Mouse (Mus musculus) ES-Bruce4 (cell line): Measurements from ENCODE around the gene Spata13. TPM values are rescaled to one million over a fixed set of nuclear protein-coding genes. Genes with fewer than 3 reads are reported as not detected.

Source experiments
- H3K27ac ChIP-seq: 2 replicates; pipeline ENCODE4 v1.5.1; 2012; ENCODE audit warnings: low read length, inconsistent platforms; ENCODE audit not compliant: insufficient read depth
- H3K27me3 ChIP-seq: 2 replicates; pipeline ENCODE4 v1.6.1; 2012; ENCODE audit warnings: mild to moderate bottlenecking, low read length, inconsistent platforms; ENCODE audit not compliant: control insufficient read depth, poor library complexity, insufficient read depth, severe bottlenecking
- H3K36me3 ChIP-seq: 2 replicates; pipeline ENCODE4 v1.6.1; 2012; ENCODE audit warnings: inconsistent platforms, mild to moderate bottlenecking, low read length, moderate library complexity; ENCODE audit not compliant: control insufficient read depth, poor library complexity, insufficient read depth, severe bottlenecking
- H3K4me1 ChIP-seq: one replicate; pipeline ENCODE4 v1.8.1; 2011; ENCODE audit warnings: low read length; ENCODE audit not compliant: control insufficient read depth, insufficient read depth
- H3K4me3 ChIP-seq: 2 replicates; pipeline ENCODE4 v1.5.1; 2011; ENCODE audit warnings: low read depth, mild to moderate bottlenecking, low read length
- H3K9ac ChIP-seq: 2 replicates; pipeline ENCODE4 v1.6.1; 2012; ENCODE audit warnings: low read depth, mild to moderate bottlenecking, inconsistent platforms; ENCODE audit not compliant: poor library complexity, severe bottlenecking
- H3K9me3 ChIP-seq: replicated peaks from 2 replicates; pipeline ENCODE4 v1.6.1; 2012; ENCODE audit warnings: mild to moderate bottlenecking, low read length, inconsistent platforms; ENCODE audit not compliant: control insufficient read depth, poor library complexity, insufficient read depth, severe bottlenecking
- CTCF ChIP-seq: IDR thresholded peaks from one replicate; pipeline ENCODE4 v1.8.1; 2011; ENCODE audit warnings: low read depth, low read length
- EP300 ChIP-seq: IDR thresholded peaks from 2 replicates; pipeline ENCODE4 v1.6.1; 2011; ENCODE audit warnings: low read depth, low read length; ENCODE audit not compliant: insufficient read depth
- POLR2A ChIP-seq: IDR thresholded peaks from one replicate; pipeline ENCODE4 v1.8.1; 2011; ENCODE audit warnings: low read length; ENCODE audit not compliant: insufficient read depth
- polyA plus RNA-seq: library from polyadenylated mRNA; stranded (reverse); fragments of >200 nt; gene quantifications from 2 replicates; pipeline ENCODE4 v1.2.4, GENCODE M21; 2011; ENCODE audit warnings: low read depth; ENCODE audit not compliant: missing spikeins, insufficient read depth, insufficient read length

Gene Spata13
- polyA plus RNA-seq, 1 experiment = 38.5 TPM

DNA sequence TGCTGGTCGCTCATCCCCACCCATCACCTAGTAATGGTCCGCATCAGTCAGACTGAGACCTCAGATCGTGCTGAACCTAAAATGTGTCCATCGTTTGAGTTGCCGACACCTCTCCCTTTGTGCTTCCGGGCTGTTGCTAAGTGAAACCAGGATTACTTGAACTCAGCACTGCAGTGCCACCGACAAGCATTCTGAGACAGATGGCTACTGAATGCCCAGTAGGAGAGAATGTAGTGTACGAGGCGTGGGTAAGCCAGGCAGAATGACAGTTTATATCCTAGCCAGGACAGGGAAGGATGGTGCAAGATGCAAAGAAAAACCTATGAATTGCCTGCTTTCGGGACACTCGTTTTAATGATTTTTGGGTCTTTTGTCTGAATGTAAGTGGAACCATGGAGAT is 52.9 kb downstream of the Spata13 start:
- H3K27ac ChIP-seq = no peak overlapping the region
- no peak overlapping the region for H3K9ac ChIP-seq
- no peak for TF ChIP-seq CTCF
- no peak for TF ChIP-seq POLR2A
- H3K9me3 ChIP-seq = no peaks in the 10 kb centered on the region
- no peak overlapping the region for H3K4me3 ChIP-seq
- no peaks in the 10 kb centered on the region for H3K36me3 ChIP-seq
- H3K27me3 ChIP-seq = no peaks in the 10 kb centered on the region
- H3K4me1 ChIP-seq = no peaks in the 10 kb centered on the region

DNA sequence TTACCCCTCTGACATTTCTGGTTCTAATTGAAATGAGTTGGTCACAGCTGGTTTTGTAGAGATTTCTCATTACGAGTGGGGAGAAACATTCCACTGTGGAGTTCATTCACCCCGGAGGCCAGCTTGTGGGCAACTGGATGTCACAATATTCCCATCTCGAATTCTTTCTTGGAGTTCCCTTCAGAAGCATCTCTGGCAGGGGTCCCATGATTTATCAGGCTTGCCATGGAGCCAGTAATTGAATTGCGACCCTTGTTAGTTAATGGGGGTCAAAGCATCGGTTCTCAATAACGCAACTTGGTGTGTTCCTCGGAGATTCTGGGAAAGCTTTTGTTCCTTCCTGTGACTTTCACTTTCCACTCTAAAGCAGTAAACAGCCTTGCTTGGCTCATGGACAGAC is 53.4 kb downstream of the Spata13 start:
- no peaks in the 10 kb centered on the region for H3K4me1 ChIP-seq
- H3K27me3 ChIP-seq = no peaks in the 10 kb centered on the region
- H3K4me3 ChIP-seq = no peak overlapping the region
- no peaks in the 10 kb centered on the region for H3K36me3 ChIP-seq
- H3K9ac ChIP-seq = no peak overlapping the region
- H3K9me3 ChIP-seq = no peaks in the 10 kb centered on the region
- no peak for TF ChIP-seq CTCF
- TF ChIP-seq POLR2A = no peak
- no peak for TF ChIP-seq EP300
- H3K27ac ChIP-seq = no peak overlapping the region

DNA sequence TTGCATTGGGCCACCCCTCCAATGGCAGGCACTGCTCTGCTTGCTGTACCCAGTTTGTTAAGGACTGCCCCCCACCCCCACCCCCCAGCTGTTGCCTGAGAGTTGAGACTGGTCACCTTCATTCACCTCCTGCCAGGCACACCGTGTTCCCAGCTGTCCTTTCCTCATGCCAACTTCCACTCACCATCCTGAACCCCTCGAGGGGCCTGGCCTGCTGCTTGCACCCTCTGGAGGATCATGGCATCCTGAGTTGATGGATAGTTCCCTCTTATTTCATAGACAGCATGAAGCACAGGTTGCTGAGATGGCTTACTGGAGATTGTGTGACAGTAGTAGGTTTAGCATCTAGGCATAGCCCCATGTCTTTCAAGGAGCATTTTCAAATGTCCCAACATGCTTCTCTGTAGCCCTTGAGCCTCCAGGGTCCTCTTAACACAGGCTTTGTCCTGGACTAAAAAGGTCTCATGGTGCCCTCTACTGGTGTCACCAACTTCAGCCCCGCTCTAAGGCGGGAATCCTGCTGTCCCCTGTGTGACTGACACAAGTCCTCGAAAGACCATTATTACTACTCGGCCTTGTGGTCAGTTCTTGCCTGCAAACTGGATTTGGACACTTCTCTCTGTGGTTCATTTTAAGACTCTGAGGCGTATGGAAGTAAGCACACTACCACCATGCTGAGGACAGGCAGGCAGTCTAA is 54.9 kb downstream of the Spata13 start:
- peak; percentile 70 for TF ChIP-seq CTCF
- TF ChIP-seq POLR2A = no peak
- Histone ChIP-seq H3K27me3 (no peaks in the 10 kb centered on the region), H3K4me3 (no peak overlapping the region), H3K4me1 (no peaks in the 10 kb centered on the region), H3K36me3 (no peaks in the 10 kb centered on the region), H3K27ac (no peak overlapping the region), H3K9ac (no peak overlapping the region), H3K9me3 (no peaks in the 10 kb centered on the region)

DNA sequence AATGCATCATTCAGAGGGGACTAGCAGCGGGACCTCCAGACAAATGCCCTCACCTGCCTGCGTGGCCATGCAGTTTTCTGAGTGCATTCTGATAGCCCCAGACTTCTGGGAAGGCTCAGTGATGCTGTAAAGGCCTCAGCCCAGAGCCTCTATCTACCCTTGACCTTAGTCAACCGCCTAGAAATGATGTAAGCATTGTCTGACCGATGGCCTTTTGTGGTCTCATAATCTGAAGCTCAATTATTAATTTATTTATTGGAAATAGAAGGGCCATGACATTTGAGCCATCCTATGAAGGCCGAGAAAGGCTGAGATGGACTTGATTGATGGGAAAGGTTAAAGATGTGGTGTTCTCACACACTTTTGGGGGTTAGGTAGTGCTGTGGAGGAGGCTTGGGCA is 56.0 kb downstream of the Spata13 start:
- Histone ChIP-seq H3K27me3 (no peaks in the 10 kb centered on the region), H3K9me3 (no peaks in the 10 kb centered on the region), H3K4me3 (no peak overlapping the region), H3K36me3 (no peaks in the 10 kb centered on the region), H3K9ac (no peak overlapping the region), H3K4me1 (no peaks in the 10 kb centered on the region), H3K27ac (no peak overlapping the region)
- TF ChIP-seq EP300 = no peak
- TF ChIP-seq CTCF = no peak
- TF ChIP-seq POLR2A = no peak

DNA sequence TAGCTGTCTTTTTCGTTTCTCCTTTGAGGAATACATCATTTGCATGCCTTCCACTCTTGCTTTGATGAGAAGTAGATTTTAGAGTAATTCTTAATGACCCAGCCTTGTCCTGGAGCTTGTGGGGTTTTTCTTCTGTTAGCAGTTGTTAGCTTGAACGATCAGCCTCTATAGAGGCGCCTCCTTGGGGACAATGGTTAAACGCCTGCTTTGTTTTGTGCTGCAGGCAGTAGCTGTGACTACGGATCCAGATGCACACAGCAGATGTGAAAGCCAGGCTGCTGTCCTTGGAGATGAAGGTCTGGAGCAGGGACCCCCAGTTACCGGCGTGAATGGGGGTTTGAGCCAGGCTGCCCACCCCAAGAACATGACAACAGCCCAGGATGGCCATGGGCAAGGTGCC is 56.8 kb downstream of the Spata13 start:
- Histone ChIP-seq H3K4me1 (no peaks in the 10 kb centered on the region), H3K27ac (no peak overlapping the region), H3K36me3 (no peaks in the 10 kb centered on the region), H3K27me3 (no peaks in the 10 kb centered on the region), H3K4me3 (no peak overlapping the region), H3K9ac (no peak overlapping the region), H3K9me3 (no peaks in the 10 kb centered on the region)
- TF ChIP-seq CTCF (no peak), EP300 (no peak), POLR2A (no peak)

DNA sequence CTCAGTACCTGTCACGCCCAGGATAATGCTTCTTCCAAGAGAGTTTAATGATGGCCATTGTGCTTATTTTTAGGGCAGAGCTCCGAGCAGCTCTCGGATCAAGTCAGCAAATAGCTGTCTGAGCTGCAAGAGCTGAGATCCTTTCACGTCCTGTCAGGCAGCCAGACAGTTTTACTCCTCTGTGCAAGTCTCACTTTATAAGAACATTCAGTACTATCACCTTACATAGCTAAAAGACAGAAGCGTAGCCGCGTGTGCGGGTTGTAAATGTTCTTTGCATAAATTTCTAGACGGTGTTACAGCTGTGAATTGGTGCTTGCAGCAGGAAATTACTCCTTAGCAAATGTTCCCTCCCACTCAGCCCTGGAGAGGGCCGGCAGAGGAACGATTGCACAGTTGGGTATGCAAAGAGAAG is 59.3 kb downstream of the Spata13 start:
- no peaks in the 10 kb centered on the region for H3K9me3 ChIP-seq
- H3K4me3 ChIP-seq = no peak overlapping the region
- H3K27me3 ChIP-seq = no peaks in the 10 kb centered on the region
- H3K9ac ChIP-seq = no peak overlapping the region
- no peak overlapping the region for H3K27ac ChIP-seq
- TF ChIP-seq POLR2A = no peak
- no peak for TF ChIP-seq CTCF
- no peak for TF ChIP-seq EP300
- H3K4me1 ChIP-seq = no peaks in the 10 kb centered on the region
- no peaks in the 10 kb centered on the region for H3K36me3 ChIP-seq

GRCm38 (mm10) chr14:60693666-60694065 is 59.9 kb downstream of the Spata13 start:
- Histone ChIP-seq H3K9ac (no peak overlapping the region), H3K27ac (no peak overlapping the region), H3K4me1 (no peaks in the 10 kb centered on the region), H3K36me3 (no peaks in the 10 kb centered on the region), H3K27me3 (no peaks in the 10 kb centered on the region), H3K9me3 (no peaks in the 10 kb centered on the region), H3K4me3 (no peak overlapping the region)
- TF ChIP-seq EP300 (no peak), POLR2A (no peak), CTCF (no peak)
